Mouse (Mus musculus) ES-Bruce4 (cell line): ENCODE measurements around the gene Slc9a3r2.

Experiments used
- EP300 ChIP-seq: IDR thresholded peaks from 2 replicates; pipeline ENCODE4 v1.6.1; 2011; ENCODE audit warnings: low read depth, low read length; ENCODE audit not compliant: insufficient read depth
- POLR2A ChIP-seq: IDR thresholded peaks from one replicate; pipeline ENCODE4 v1.8.1; 2011; ENCODE audit warnings: low read length; ENCODE audit not compliant: insufficient read depth

GRCm38 (mm10) chr17:24628646-24629045 is 21.5 kb downstream of the Slc9a3r2 start:
- TF ChIP-seq POLR2A (no peak), EP300 (no peak)
